Mouse (Mus musculus) CH12.LX (cell line): ENCODE results near the gene Pdcd4. TPM values are rescaled to one million over a fixed set of nuclear protein-coding genes. Genes with fewer than 3 reads are reported as not detected.

ENCODE experiments used
- DNase-seq: peaks from one replicate; pipeline ENCODE4 v3.0.0-alpha.2; 2013; ENCODE audit errors: extremely low read depth
- H3K27ac ChIP-seq: 2 replicates; pipeline ENCODE4 v1.5.1; 2012; ENCODE audit warnings: low read depth, mild to moderate bottlenecking, control low read depth, moderate library complexity; ENCODE audit not compliant: insufficient read depth
- H3K27me3 ChIP-seq: replicated peaks from 2 replicates; pipeline ENCODE3; 2012; ENCODE audit warnings: inconsistent platforms
- H3K36me3 ChIP-seq, 2 experiments: replicated peaks in 1 of 2; 2 replicates each; pipeline versions ENCODE3 to v1.6.1; 2012; ENCODE audit warnings: inconsistent platforms in 1 of 2, low read length in 1 of 2, mild to moderate bottlenecking in 1 of 2, mixed read lengths in 1 of 2, moderate library complexity in 1 of 2; ENCODE audit not compliant: control insufficient read depth in 1 of 2, insufficient read depth in 1 of 2
- H3K4me1 ChIP-seq, 2 experiments: 2 replicates each; pipeline ENCODE4 v1.6.1; 2012; ENCODE audit warnings: inconsistent platforms in 1 of 2, moderate library complexity in 1 of 2; ENCODE audit not compliant: insufficient read depth in 2 of 2, control insufficient read depth in 1 of 2
- H3K4me2 ChIP-seq: 2 replicates; pipeline ENCODE4 v1.6.1; 2012; ENCODE audit warnings: low read depth, mild to moderate bottlenecking, control low read depth; ENCODE audit not compliant: poor library complexity, insufficient read depth, severe bottlenecking
- H3K4me3 ChIP-seq, 3 experiments: fragments of 150-350 bp in 1 of 3; sonication (generic) in 1 of 3; replicated peaks in 1 of 3; 2 replicates each; pipeline versions ENCODE3 to v1.5.1; 2011 to 2012; ENCODE audit warnings: low read depth in 2 of 3, low read length in 2 of 3, mild to moderate bottlenecking in 2 of 3, moderate library complexity in 2 of 3, control low read depth in 1 of 3, improper control_type of control experiment in 1 of 3, inconsistent platforms in 1 of 3, mixed read lengths in 1 of 3; ENCODE audit not compliant: poor library complexity in 1 of 3
- H3K79me2 ChIP-seq: replicated peaks from 2 replicates; pipeline ENCODE4 v1.6.1; 2012; ENCODE audit warnings: mild to moderate bottlenecking, moderate library complexity; ENCODE audit not compliant: control insufficient read depth, poor library complexity, insufficient read depth, severe bottlenecking; ENCODE audit errors: extremely low read depth
- H3K9ac ChIP-seq: 2 replicates; pipeline ENCODE4 v1.6.1; 2012; ENCODE audit warnings: low read depth, mild to moderate bottlenecking, control low read depth, moderate library complexity; ENCODE audit not compliant: insufficient read depth
- H3K9me3 ChIP-seq: replicated peaks from 2 replicates; pipeline ENCODE3; 2012; ENCODE audit warnings: low read length, inconsistent platforms, mixed read lengths
- BHLHE40 ChIP-seq: IDR thresholded peaks from 2 replicates; pipeline ENCODE4 v1.6.1; 2011; ENCODE audit warnings: mild to moderate bottlenecking, low read depth, low read length, improper control_type of control experiment
- CHD1 ChIP-seq: IDR thresholded peaks from 2 replicates; pipeline ENCODE4 v1.6.1; 2012; ENCODE audit warnings: low read depth, low read length, improper control_type of control experiment, inconsistent platforms
- CTCF ChIP-seq, 2 experiments: IDR thresholded peaks in 1 of 2; conservative IDR thresholded peaks in 1 of 2; 2 replicates each; pipeline ENCODE4 v1.5.1; 2011 to 2012; ENCODE audit warnings: low read depth in 2 of 2, low read length in 2 of 2, improper control_type of control experiment in 1 of 2, inconsistent platforms in 1 of 2, mild to moderate bottlenecking in 1 of 2, moderate library complexity in 1 of 2
- E2F4 ChIP-seq: IDR thresholded peaks from 2 replicates; pipeline ENCODE4 v1.6.1; 2011; ENCODE audit warnings: low read depth, low read length, improper control_type of control experiment; ENCODE audit not compliant: insufficient replicate concordance
- ELF1 ChIP-seq: IDR thresholded peaks from 2 replicates; pipeline ENCODE4 v1.6.1; 2014; ENCODE audit warnings: low read depth, mild to moderate bottlenecking, inconsistent platforms, low read length, improper control_type of control experiment
- EP300 ChIP-seq: IDR thresholded peaks from 2 replicates; pipeline ENCODE4 v1.6.1; 2011; ENCODE audit warnings: low read length, improper control_type of control experiment
- ETS1 ChIP-seq: conservative IDR thresholded peaks from 2 replicates; pipeline ENCODE4 v1.6.1; 2012; ENCODE audit warnings: low read depth, mild to moderate bottlenecking, inconsistent platforms, low read length, improper control_type of control experiment, moderate library complexity
- GABPA ChIP-seq: IDR thresholded peaks from 2 replicates; pipeline ENCODE4 v1.6.1; 2012; ENCODE audit warnings: low read depth, low read length, improper control_type of control experiment, inconsistent platforms; ENCODE audit not compliant: insufficient replicate concordance
- HCFC1 ChIP-seq: IDR thresholded peaks from 2 replicates; pipeline ENCODE4 v1.6.1; 2012; ENCODE audit warnings: low read depth, mild to moderate bottlenecking, inconsistent platforms, low read length, improper control_type of control experiment
- JUN ChIP-seq: IDR thresholded peaks from 2 replicates; pipeline ENCODE4 v1.6.1; 2011; ENCODE audit warnings: low read depth, mild to moderate bottlenecking, low read length, improper control_type of control experiment, moderate library complexity; ENCODE audit not compliant: insufficient read depth
- KAT2A ChIP-seq: IDR thresholded peaks from 2 replicates; pipeline ENCODE4 v1.6.1; 2012; ENCODE audit warnings: low read length, improper control_type of control experiment, inconsistent platforms; ENCODE audit not compliant: insufficient replicate concordance
- MAFK ChIP-seq: IDR thresholded peaks from 2 replicates; pipeline ENCODE4 v1.6.1; 2011; ENCODE audit warnings: low read length, improper control_type of control experiment; ENCODE audit not compliant: insufficient replicate concordance
- MAX ChIP-seq: IDR thresholded peaks from 2 replicates; pipeline ENCODE4 v1.6.1; 2011; ENCODE audit warnings: low read length, improper control_type of control experiment
- MYC ChIP-seq: IDR thresholded peaks from 2 replicates; pipeline ENCODE4 v1.6.1; 2011; ENCODE audit warnings: low read depth, mild to moderate bottlenecking, improper control_type of control experiment, low read length
- POLR2A ChIP-seq: IDR thresholded peaks from 2 replicates; pipeline ENCODE4 v1.6.1; 2011; ENCODE audit warnings: low read depth, mild to moderate bottlenecking, improper control_type of control experiment, low read length
- RAD21 ChIP-seq: IDR thresholded peaks from 2 replicates; pipeline ENCODE4 v1.6.1; 2011; ENCODE audit warnings: low read depth, mild to moderate bottlenecking, low read length, improper control_type of control experiment, moderate library complexity
- RCOR1 ChIP-seq: conservative IDR thresholded peaks from 2 replicates; pipeline ENCODE4 v1.6.1; 2012; ENCODE audit warnings: low read depth, mild to moderate bottlenecking, inconsistent platforms, low read length, improper control_type of control experiment
- SIN3A ChIP-seq: IDR thresholded peaks from 2 replicates; pipeline ENCODE4 v1.6.1; 2012; ENCODE audit warnings: low read length, improper control_type of control experiment, inconsistent platforms
- SMC3 ChIP-seq: IDR thresholded peaks from 2 replicates; pipeline ENCODE4 v1.6.1; 2011; ENCODE audit warnings: low read depth, low read length, improper control_type of control experiment
- TCF12 ChIP-seq: IDR thresholded peaks from 2 replicates; pipeline ENCODE4 v1.6.1; 2014; ENCODE audit warnings: low read depth, mild to moderate bottlenecking, inconsistent platforms, low read length, improper control_type of control experiment
- UBTF ChIP-seq: IDR thresholded peaks from 2 replicates; pipeline ENCODE4 v1.6.1; 2012; ENCODE audit warnings: low read depth, mild to moderate bottlenecking, inconsistent platforms, low read length, improper control_type of control experiment, moderate library complexity
- USF1 ChIP-seq: IDR thresholded peaks from 2 replicates; pipeline ENCODE4 v1.6.1; 2014; ENCODE audit warnings: low read depth, mild to moderate bottlenecking, inconsistent platforms, low read length, improper control_type of control experiment
- USF2 ChIP-seq: conservative IDR thresholded peaks from 2 replicates; pipeline ENCODE4 v1.6.1; 2011; ENCODE audit warnings: low read depth, low read length, improper control_type of control experiment
- ZKSCAN1 ChIP-seq: IDR thresholded peaks from 2 replicates; pipeline ENCODE4 v1.6.1; 2012; ENCODE audit warnings: low read depth, inconsistent platforms, low read length, improper control_type of control experiment, borderline replicate concordance
- ZMIZ1 ChIP-seq: IDR thresholded peaks from 2 replicates; pipeline ENCODE4 v1.6.1; 2012; ENCODE audit warnings: low read depth, mild to moderate bottlenecking, inconsistent platforms, low read length, improper control_type of control experiment
- ZNF384 ChIP-seq: IDR thresholded peaks from 2 replicates; pipeline ENCODE4 v1.6.1; 2012; ENCODE audit warnings: low read depth, low read length, improper control_type of control experiment, inconsistent platforms
- dilution Hi-C: fragments of 300-500 bp; cut with MboI; formaldehyde crosslinking; loops from 2 replicates; pipeline ENCODE4 v1.14.3; 2020; ENCODE audit warnings: low sequenced_read_pairs; ENCODE audit not compliant: extremely low pct_unique_long_range_greater_than_20kb, extremely low pct_ligation_motif_present
- in situ Hi-C: fragments of 300-500 bp; cut with MboI; formaldehyde crosslinking; loops from 3 replicates; pipeline ENCODE4 v1.14.3; 2019; ENCODE audit warnings: low sequenced_read_pairs, low pct_ligation_motif_present, low pct_unique_long_range_greater_than_20kb, mixed read lengths
- polyA plus RNA-seq: library from polyadenylated mRNA; unstranded; fragments of >175 nt; gene quantifications from 2 replicates; pipeline ENCODE4 v1.2.1, GENCODE M21; 2012; ENCODE audit warnings: low read depth; ENCODE audit not compliant: insufficient read length
- total RNA-seq, 2 experiments: library from RNA; depleted of rRNA; stranded (reverse); fragments of 300-350 nt in 1 of 2; fragments of >200 nt in 1 of 2; gene quantifications; 2 replicates each; pipeline ENCODE4 v1.2.3; 2012 to 2014

Gene Pdcd4
- total and polyA plus RNA-seq, 3 experiments = 24.4 to 39.0 (median 26.3) TPM

DNA sequence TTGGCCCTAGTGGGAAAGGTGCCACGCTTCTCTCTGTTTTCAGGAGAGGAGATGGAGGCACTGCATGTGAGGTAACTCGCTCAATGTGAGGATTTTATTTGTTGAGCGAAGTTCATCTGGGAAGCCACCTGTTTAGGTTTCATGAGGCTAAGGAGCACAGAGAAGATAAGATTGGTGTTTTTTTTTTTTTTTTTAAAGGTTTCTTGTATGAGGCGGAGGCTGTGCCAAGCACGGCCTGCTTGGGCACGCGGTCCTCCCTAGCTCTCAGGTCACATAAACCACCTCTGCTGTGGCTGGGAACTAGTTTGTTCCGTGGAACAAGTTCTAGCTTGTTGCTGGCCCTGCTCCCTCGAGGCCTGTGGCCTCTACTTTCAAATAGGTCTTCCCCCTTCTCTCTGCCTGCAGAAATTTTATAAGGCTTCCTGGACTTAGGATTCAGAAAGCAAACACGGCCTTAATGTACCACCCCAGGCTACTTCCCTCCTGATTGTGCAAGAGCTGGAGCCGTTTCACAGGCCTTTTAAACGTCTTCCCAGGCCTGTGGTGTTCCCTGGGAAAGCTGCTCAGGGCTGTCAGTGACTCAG is 2.6 kb downstream of the Pdcd4 start (continued):
- TF ChIP-seq BHLHE40 (peak; percentile 69), RAD21 (no peak; the same call in 1 of the 2 replicates), E2F4 (no peak), UBTF (no peak), ZMIZ1 (no peak), MAX (peak; percentile 90), HCFC1 (no peak), CHD1 (peak; percentile 99), USF2 (no peak), TCF12 (peak; percentile 70), SIN3A (peak; percentile 47), MYC (peak; percentile 97), USF1 (no peak), SMC3 (no peak), ELF1 (no peak), GABPA (no peak)

DNA sequence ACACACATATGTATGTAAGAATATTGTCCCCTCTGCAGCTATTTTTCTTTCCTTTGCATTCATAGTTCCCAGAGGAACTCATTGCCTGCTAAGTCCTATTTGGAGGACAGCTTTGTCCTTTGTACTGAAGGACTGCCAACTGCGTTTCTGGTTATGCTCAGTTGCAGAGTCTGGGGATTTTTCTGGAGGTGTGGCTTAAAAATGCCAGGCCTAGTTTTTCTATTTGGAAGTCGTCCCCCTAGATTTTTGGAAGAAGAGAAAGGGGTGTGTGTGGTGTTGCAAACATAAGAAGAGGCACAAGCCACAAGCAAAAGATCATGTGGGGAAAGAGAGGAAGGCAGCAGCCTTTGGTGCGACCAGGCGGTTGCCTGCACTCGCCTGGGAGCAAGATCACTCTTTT is 6.0 kb downstream of the Pdcd4 start:
- H3K27ac ChIP-seq = peak overlapping the region; percentile 29; the same call in 1 of the 2 replicates
- in situ Hi-C loops = no loop called here
- dilution Hi-C loops = no loop called here
- no peaks in the 10 kb centered on the region for H3K36me3 ChIP-seq
- no peaks in the 10 kb centered on the region for H3K27me3 ChIP-seq
- no peaks in the 10 kb centered on the region for H3K9me3 ChIP-seq
- DNase-seq = no peak
- TF ChIP-seq USF1 = no peak
- TF ChIP-seq JUN = no peak
- TF ChIP-seq CHD1 = no peak
- TF ChIP-seq MAFK = no peak
- TF ChIP-seq KAT2A = no peak
- TF ChIP-seq SMC3 = no peak
- TF ChIP-seq ZNF384 = no peak
- TF ChIP-seq ETS1 = no peak
- no peak for TF ChIP-seq E2F4
- no peak for TF ChIP-seq ZKSCAN1
- TF ChIP-seq EP300 = no peak
- TF ChIP-seq POLR2A = no peak
- no peak for TF ChIP-seq ELF1
- no peak for TF ChIP-seq USF2
- TF ChIP-seq CTCF (conservative IDR thresholded peaks at IDR 0.05 in 1 of 2, IDR thresholded peaks at IDR 0.05 in 1 of 2; ENCODE audit: low read depth in 2 of 2, low read length in 2 of 2) = no peak
- TF ChIP-seq SIN3A = no peak
- no peak for TF ChIP-seq RCOR1
- peak overlapping the region in 1 of 3 experiments; percentile 20 for H3K4me3 ChIP-seq
- H3K79me2 ChIP-seq = no peaks in the 10 kb centered on the region
- H3K9ac ChIP-seq = no peak overlapping the region
- H3K4me1 ChIP-seq = peaks cover 34 to 81% of the 10 kb centered on the region in 2 experiments
- no peak overlapping the region for H3K4me2 ChIP-seq
